Mouse (Mus musculus): ENCODE measurements around the gene Chat. TPM values are rescaled to one million over a fixed set of nuclear protein-coding genes. Genes with fewer than 3 reads are reported as not detected.

Gene Chat
- polyA plus RNA-seq (2016; fragmentation: Nextera tagmentation; extraction: Ambion mirVana), result not detected in 2 replicates

GRCm38 (mm10) chr14:32465889-32466288, at the start of gene Chat:
Gene Chat (minus strand): TSS chr14:32465989.
- Histone ChIP-seq H3K4me3 (peak within 1 kb of the TSS; percentile 49), H3K36me3 (no peaks in the 10 kb centered on the region), H3K27me3 (ENCODE audit: low read depth, poor library complexity, severe bottlenecking) (peaks cover 78% of the 10 kb centered on the region), H3K9me3 (replicated peaks) (no peaks in the 10 kb centered on the region), H3K27ac (no peak within 1 kb of the TSS), H3K4me1 (peaks cover 25% of the 10 kb centered on the region)
- WGBS, result 13% methylated on average over 13 of the region's 13 CpGs
- DNase-seq (ENCODE audit: low spot score), result no peak

- Histone ChIP-seq H3K4me3 (peak within 1 kb of the TSS; percentile 87), H3K4me1 (peaks cover 12% of the 10 kb centered on the region), H3K27me3 (ENCODE audit: low read depth, poor library complexity, severe bottlenecking) (no peaks in the 10 kb centered on the region), H3K36me3 (peaks cover 21% of the 10 kb centered on the region), H3K9me3 (replicated peaks) (no peaks in the 10 kb centered on the region), H3K27ac (peak within 1 kb of the TSS; percentile 93)
- peak; percentile 97 for DNase-seq (ENCODE audit: low spot score)
- WGBS, result under 1% methylated on average over 62 of the region's 62 CpGs
Observed at GRCm38 (mm10) chr14:32513336-32514032, 47.7 kb upstream of the Chat start, which contains the start of gene Ercc6. Gene Ercc6 (plus strand): TSS chr14:32513521.

- Histone ChIP-seq H3K4me3 (peak overlapping the region; percentile 87), H3K27me3 (ENCODE audit: low read depth, poor library complexity, severe bottlenecking) (no peaks in the 10 kb centered on the region), H3K27ac (peak overlapping the region; percentile 93), H3K9me3 (replicated peaks) (no peaks in the 10 kb centered on the region), H3K4me1 (peaks cover 12% of the 10 kb centered on the region), H3K36me3 (peaks cover 15% of the 10 kb centered on the region)
- no peak for DNase-seq (ENCODE audit: low spot score)
- WGBS, result 47% methylated on average over 9 of the region's 9 CpGs
Observed at GRCm38 (mm10) chr14:32512912-32513311, 47.1 kb upstream of the Chat start.

- no peaks in the 10 kb centered on the region for H3K27me3 ChIP-seq (ENCODE audit: low read depth, poor library complexity, severe bottlenecking)
- H3K4me1 ChIP-seq, result peaks cover 10% of the 10 kb centered on the region
- 89% methylated on average over 6 of the region's 6 CpGs for WGBS
- H3K36me3 ChIP-seq, result no peaks in the 10 kb centered on the region
- H3K4me3 ChIP-seq, result no peak overlapping the region
- no peaks in the 10 kb centered on the region for H3K9me3 ChIP-seq (replicated peaks)
- DNase-seq (ENCODE audit: low spot score), result no peak
- no peak overlapping the region for H3K27ac ChIP-seq
Observed at GRCm38 (mm10) chr14:32509443-32509961, 43.7 kb upstream of the Chat start.

GRCm38 (mm10) chr14:32508105-32508835, 42.5 kb upstream of the Chat start:
- Histone ChIP-seq H3K4me3 (no peak overlapping the region), H3K4me1 (peaks cover 6% of the 10 kb centered on the region), H3K36me3 (no peaks in the 10 kb centered on the region), H3K9me3 (replicated peaks) (no peaks in the 10 kb centered on the region), H3K27ac (no peak overlapping the region), H3K27me3 (ENCODE audit: low read depth, poor library complexity, severe bottlenecking) (no peaks in the 10 kb centered on the region)
- WGBS, result 71% methylated on average over 10 of the region's 10 CpGs
- no peak for DNase-seq (ENCODE audit: low spot score)

GRCm38 (mm10) chr14:32507216-32507615, 41.4 kb upstream of the Chat start:
- 96% methylated on average over 4 of the region's 4 CpGs for WGBS
- peaks cover 4% of the 10 kb centered on the region; the same call in 1 of the 2 replicates for H3K4me1 ChIP-seq
- no peaks in the 10 kb centered on the region for H3K36me3 ChIP-seq
- no peak for DNase-seq (ENCODE audit: low spot score)
- no peak overlapping the region for H3K4me3 ChIP-seq
- no peaks in the 10 kb centered on the region for H3K9me3 ChIP-seq (replicated peaks)
- no peak overlapping the region for H3K27ac ChIP-seq
- no peaks in the 10 kb centered on the region for H3K27me3 ChIP-seq (ENCODE audit: low read depth, poor library complexity, severe bottlenecking)

GRCm38 (mm10) chr14:32506329-32506728, 40.5 kb upstream of the Chat start:
- Histone ChIP-seq H3K36me3 (no peaks in the 10 kb centered on the region), H3K9me3 (replicated peaks) (no peaks in the 10 kb centered on the region), H3K4me1 (peaks cover 4% of the 10 kb centered on the region; the same call in 1 of the 2 replicates), H3K27me3 (ENCODE audit: low read depth, poor library complexity, severe bottlenecking) (no peaks in the 10 kb centered on the region), H3K27ac (no peak overlapping the region), H3K4me3 (no peak overlapping the region)
- no peak for DNase-seq (ENCODE audit: low spot score)
- 92% methylated on average over 10 of the region's 10 CpGs for WGBS

- Histone ChIP-seq H3K36me3 (no peaks in the 10 kb centered on the region), H3K4me1 (peaks cover 4% of the 10 kb centered on the region; the same call in 1 of the 2 replicates), H3K9me3 (replicated peaks) (no peaks in the 10 kb centered on the region), H3K27me3 (ENCODE audit: low read depth, poor library complexity, severe bottlenecking) (no peaks in the 10 kb centered on the region), H3K27ac (no peak overlapping the region), H3K4me3 (no peak overlapping the region)
- no peak for DNase-seq (ENCODE audit: low spot score)
- WGBS, result 94% methylated on average over 1 of the region's 1 CpGs
Observed at GRCm38 (mm10) chr14:32503897-32504296, 38.1 kb upstream of the Chat start.

GRCm38 (mm10) chr14:32502764-32503688, 37.2 kb upstream of the Chat start:
- H3K27me3 ChIP-seq (ENCODE audit: low read depth, poor library complexity, severe bottlenecking), result no peaks in the 10 kb centered on the region
- H3K4me1 ChIP-seq, result peaks cover 4% of the 10 kb centered on the region; the same call in 1 of the 2 replicates
- no peaks in the 10 kb centered on the region for H3K9me3 ChIP-seq (replicated peaks)
- WGBS, result 77% methylated on average over 9 of the region's 9 CpGs
- no peak overlapping the region for H3K27ac ChIP-seq
- H3K4me3 ChIP-seq, result no peak overlapping the region
- no peaks in the 10 kb centered on the region for H3K36me3 ChIP-seq
- DNase-seq (ENCODE audit: low spot score), result no peak

- no peaks in the 10 kb centered on the region for H3K27me3 ChIP-seq (ENCODE audit: low read depth, poor library complexity, severe bottlenecking)
- DNase-seq (ENCODE audit: low spot score), result no peak
- no peaks in the 10 kb centered on the region for H3K36me3 ChIP-seq
- no peak overlapping the region for H3K4me3 ChIP-seq
- no peak overlapping the region for H3K27ac ChIP-seq
- H3K9me3 ChIP-seq (replicated peaks), result no peaks in the 10 kb centered on the region
- WGBS, result 73% methylated on average over 2 of the region's 2 CpGs
- H3K4me1 ChIP-seq, result peaks cover 4% of the 10 kb centered on the region; the same call in 1 of the 2 replicates
Observed at GRCm38 (mm10) chr14:32501303-32501702, 35.5 kb upstream of the Chat start.

- H3K4me1 ChIP-seq, result no peaks in the 10 kb centered on the region
- no peak for DNase-seq (ENCODE audit: low spot score)
- 77% methylated on average over 8 of the region's 8 CpGs for WGBS
- H3K27me3 ChIP-seq (ENCODE audit: low read depth, poor library complexity, severe bottlenecking), result peaks cover 23% of the 10 kb centered on the region
- no peaks in the 10 kb centered on the region for H3K9me3 ChIP-seq (replicated peaks)
- no peak overlapping the region for H3K27ac ChIP-seq
- no peak overlapping the region for H3K4me3 ChIP-seq
- no peaks in the 10 kb centered on the region for H3K36me3 ChIP-seq
Observed at GRCm38 (mm10) chr14:32496115-32496850, 30.5 kb upstream of the Chat start.

GRCm38 (mm10) chr14:32492521-32492920, 26.7 kb upstream of the Chat start:
- no peaks in the 10 kb centered on the region for H3K36me3 ChIP-seq
- H3K9me3 ChIP-seq (replicated peaks), result no peaks in the 10 kb centered on the region
- no peak for DNase-seq (ENCODE audit: low spot score)
- no peak overlapping the region for H3K27ac ChIP-seq
- H3K4me1 ChIP-seq, result no peaks in the 10 kb centered on the region
- 34% methylated on average over 13 of the region's 13 CpGs for WGBS
- H3K27me3 ChIP-seq (ENCODE audit: low read depth, poor library complexity, severe bottlenecking), result peaks cover 30% of the 10 kb centered on the region
- no peak overlapping the region for H3K4me3 ChIP-seq
